Mouse (Mus musculus) heart, postnatal 10 days (tissue): ENCODE results near the gene Dclk3. TPM values are rescaled to one million over a fixed set of nuclear protein-coding genes. Genes with fewer than 3 reads are reported as not detected.

Experiments
- DNase-seq, 2 experiments: peaks; one replicate each; pipeline ENCODE4 v3.0.0; 2021
- intact Hi-C: fragments of 180-260 bp; cut with DNase I; formaldehyde crosslinking; loops from one replicate; pipeline ENCODE4 v1.15.1; 2025
- total RNA-seq, 2 experiments: library from RNA; stranded (reverse); gene quantifications; 2 replicates each; pipeline ENCODE4 v1.2.3; 2021

Gene Dclk3
- total RNA-seq, 2 experiments from 2014 or later: 0.41 to 0.60 TPM

GRCm38 (mm10) chr9:111478853-111479490 is 40.1 kb downstream of the Dclk3 start:
- intact Hi-C loops: loop anchor here (1.0 to 5.0 kb wide), 3 partner anchors 52 to 189 kb away; no protein-coding TSS in a partner anchor
- DNase-seq: peak; percentile 9 to 25

DNA sequence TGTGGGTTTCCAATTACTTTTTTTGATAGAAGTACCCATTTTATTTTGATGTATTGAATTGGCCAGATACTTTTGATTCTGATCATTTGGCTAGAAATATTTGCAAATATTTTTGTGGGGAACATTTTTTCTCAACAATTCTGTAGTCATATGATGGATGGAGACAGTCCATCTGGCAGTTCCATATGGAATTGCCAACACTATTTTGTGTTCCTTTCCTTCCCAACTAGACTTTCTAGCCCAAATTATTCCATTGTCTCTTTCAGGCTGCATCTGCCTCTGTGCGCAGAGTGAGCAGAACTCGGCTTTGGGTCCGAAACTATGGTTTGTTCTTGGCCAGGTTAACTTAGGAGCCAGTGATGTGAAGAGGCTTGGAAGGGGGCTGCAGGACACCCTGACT is 42.1 kb downstream of the Dclk3 start:
- no peak for DNase-seq
- intact Hi-C loops: no loop called here

- intact Hi-C loops: no loop called here
- DNase-seq: no peak
Measured at GRCm38 (mm10) chr9:111486645-111487477, 48.0 kb downstream of the Dclk3 start.

- intact Hi-C loops: no loop called here
- DNase-seq: no peak
Measured at GRCm38 (mm10) chr9:111490583-111490982, 51.7 kb downstream of the Dclk3 start.

DNA sequence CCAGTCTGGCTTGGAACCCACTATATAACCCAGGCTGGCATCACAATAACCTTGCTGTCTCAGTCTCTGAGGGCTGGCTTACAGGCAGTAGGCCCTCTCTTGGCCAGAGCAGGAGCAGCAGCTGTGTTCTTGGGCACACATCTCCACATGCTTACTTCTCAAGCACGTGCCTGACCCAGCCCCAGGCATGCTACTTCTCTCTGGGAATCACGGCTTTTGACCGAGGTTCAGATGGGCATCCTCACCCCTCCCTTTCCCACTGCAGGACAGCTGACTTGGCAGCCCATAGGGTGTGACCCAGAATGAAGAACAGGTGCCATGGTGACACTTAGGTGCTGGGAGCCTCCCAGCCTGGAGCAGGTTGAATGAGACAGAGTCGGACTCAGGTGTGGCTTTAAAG is 52.4 kb downstream of the Dclk3 start:
- no peak for DNase-seq
- intact Hi-C loops: no loop called here

GRCm38 (mm10) chr9:111493490-111493889 is 54.6 kb downstream of the Dclk3 start:
- intact Hi-C loops: no loop called here
- no peak for DNase-seq

- intact Hi-C loops: loop anchor here (5.0 kb wide), 1 partner anchor 77 kb away; no protein-coding TSS in a partner anchor
- DNase-seq: peak; percentile 54 to 82
Measured at GRCm38 (mm10) chr9:111495561-111495960, 56.7 kb downstream of the Dclk3 start.

GRCm38 (mm10) chr9:111497074-111497811 is 58.4 kb downstream of the Dclk3 start:
- DNase-seq: peak; percentile 69 to 83
- intact Hi-C loops: loop anchor here (1.0 to 5.0 kb wide), 2 partner anchors 75 to 421 kb away; no protein-coding TSS in a partner anchor

DNA sequence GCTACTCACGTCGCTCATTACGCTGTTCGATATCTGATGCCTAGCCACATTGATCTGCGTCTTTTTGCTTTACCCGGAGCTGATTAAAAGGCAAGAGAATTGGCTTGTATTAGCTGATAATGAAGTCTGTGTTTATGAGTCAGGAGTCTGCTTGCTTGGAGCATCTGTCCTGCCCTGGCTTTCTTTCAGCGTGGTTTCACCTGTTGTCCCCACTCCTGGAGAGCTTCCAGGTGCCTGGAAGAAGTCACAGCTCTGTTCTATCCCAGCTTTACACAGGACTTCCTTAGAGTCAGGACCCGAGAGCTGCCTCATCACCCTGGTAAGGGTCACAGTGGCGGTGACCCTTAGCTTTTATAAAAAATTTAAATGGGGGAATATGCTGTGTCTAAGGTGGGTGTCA is 61.3 kb downstream of the Dclk3 start:
- DNase-seq: no peak
- intact Hi-C loops: no loop called here

- no peak for DNase-seq
- intact Hi-C loops: no loop called here
Measured at GRCm38 (mm10) chr9:111506075-111506474, 67.2 kb downstream of the Dclk3 start.

DNA sequence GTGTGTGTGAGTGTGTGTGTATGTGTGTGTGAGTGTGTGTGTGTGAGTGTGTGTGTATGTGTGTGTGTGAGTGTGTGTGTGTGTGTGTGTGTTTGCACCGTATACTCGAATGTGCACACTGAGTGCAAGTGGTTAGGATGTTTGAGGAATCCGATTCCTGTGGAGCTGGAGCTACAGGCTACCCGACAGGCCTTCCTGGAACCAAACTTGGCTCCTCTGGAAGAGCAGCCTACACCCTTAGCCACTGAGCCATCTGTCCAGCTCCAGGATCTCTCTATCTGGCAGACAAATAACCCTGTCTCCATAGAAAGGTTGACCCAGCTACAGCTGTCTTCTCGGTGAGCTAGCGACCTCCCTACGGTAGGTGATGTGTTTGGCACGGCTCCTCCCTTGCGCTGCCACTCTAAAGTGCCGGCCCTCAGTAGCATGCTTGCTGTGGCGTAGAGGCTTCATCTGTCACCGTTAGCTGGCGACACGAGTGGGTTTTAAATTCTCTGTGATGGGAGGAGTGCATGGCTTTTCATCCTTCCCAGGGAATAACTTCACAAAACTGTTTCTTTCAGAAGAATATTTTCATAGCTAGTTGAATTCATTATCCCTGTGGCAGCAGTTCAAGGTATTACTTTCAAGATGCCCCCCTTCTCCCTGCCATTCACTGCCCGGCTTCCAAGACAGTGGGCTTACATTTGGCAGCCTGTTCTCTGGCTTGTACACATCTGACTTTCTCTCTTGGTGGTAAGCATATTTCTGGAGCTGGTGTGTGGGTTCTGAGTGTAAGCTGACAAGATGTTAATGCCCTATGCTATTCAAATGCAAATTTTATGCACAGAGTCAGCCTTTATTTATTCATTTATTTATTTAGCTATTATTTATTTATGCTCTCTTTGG is 75.9 kb downstream of the Dclk3 start:
- no peak for DNase-seq

DNA sequence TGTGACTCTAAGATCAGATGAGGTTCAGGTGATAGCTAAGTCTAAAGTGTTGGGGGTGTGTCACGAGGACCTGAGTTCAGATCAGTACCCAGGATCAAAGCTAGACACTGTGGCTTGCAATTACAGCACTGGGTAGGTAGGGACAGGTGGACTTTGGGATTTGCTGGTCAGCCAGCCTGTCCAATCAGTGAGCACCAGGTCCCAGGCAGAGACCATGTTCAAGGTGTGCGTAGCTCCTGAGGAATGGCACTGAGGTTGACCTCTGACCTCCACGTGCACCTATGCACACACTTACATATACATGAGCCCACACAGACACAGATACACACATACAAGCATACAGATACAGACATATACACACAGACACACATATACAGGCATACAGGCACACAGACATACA is 76.7 kb downstream of the Dclk3 start:
- intact Hi-C loops: no loop called here
- no peak for DNase-seq

More for the DNA sequence above, 75.9 kb downstream of the Dclk3 start:
- intact Hi-C loops: no loop called here

- DNase-seq: no peak
- intact Hi-C loops: no loop called here
Measured at GRCm38 (mm10) chr9:111522226-111522625, 83.3 kb downstream of the Dclk3 start.

DNA sequence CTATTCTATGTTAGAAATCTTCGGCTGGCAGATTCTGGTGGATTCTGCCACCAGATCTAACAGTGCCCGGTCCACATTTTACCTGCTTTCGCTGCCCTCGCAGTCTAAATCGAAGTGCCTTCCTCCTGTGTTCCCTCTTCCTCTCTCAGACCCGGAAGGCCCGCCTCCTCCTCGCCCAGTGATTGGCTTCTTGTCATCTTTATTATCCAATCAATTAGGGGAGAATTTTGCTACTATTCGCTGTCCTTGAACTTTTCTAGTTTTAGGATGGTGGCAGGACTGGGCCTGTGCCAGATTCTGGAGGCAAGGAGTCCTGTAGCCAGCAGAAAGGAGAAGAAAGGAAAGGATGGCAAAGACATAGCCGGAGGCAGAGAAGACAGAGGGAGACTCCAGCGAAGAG is 84.2 kb downstream of the Dclk3 start:
- intact Hi-C loops: no loop called here
- no peak for DNase-seq

DNA sequence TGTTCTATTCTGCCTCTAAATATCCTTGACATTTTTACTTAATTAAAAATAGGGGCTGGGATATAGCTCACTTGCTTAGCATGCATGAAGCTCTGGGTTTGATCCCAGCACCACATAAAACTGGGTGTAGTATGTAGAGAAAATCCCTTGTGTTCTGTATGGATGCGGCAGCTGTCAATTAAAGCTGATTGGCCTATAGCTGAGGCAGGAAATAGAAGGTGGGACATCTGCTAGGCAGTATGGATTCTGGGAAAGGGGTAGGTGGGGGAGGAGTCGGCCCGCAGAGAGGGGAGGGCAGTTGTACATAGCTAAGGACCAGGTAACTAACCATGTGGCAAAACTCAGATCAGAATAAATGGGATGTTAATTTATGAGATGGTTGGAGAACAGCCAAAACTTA is 85.0 kb downstream of the Dclk3 start:
- intact Hi-C loops: no loop called here
- no peak for DNase-seq

- DNase-seq: no peak
- intact Hi-C loops: no loop called here
Measured at GRCm38 (mm10) chr9:111534744-111535423, 96.0 kb downstream of the Dclk3 start.

GRCm38 (mm10) chr9:111535445-111536064 is 96.7 kb downstream of the Dclk3 start:
- intact Hi-C loops: no loop called here

More at GRCm38 (mm10) chr9:111535445-111536064, 96.7 kb downstream of the Dclk3 start:
- DNase-seq: no peak
